Mouse (Mus musculus): ENCODE results near the gene Clrn3. TPM values are rescaled to one million over a fixed set of nuclear protein-coding genes. Genes with fewer than 3 reads are reported as not detected.
"Not testable (repeated sequence)": the region's sequence is repeated elsewhere in the genome, so short reads cannot be mapped to it uniquely, and the experiment has no call there.

Clrn3 gene
- total and polyA plus RNA-seq, 3 experiments = not detected

GRCm38 (mm10) chr7:135509272-135509671, 19.2 kb downstream of the Clrn3 start:
- no peaks in the 10 kb centered on the region for H3K79me2 ChIP-seq (ENCODE audit: control insufficient read depth, insufficient read depth, low read length, poor library complexity)
- H3K4me3 ChIP-seq (ENCODE audit: control insufficient read depth in 1 of 2, insufficient read depth in 1 of 2, low read depth in 2 of 2, low read length in 2 of 2) = no peak overlapping the region
- DNase-seq (ENCODE audit: low read depth, low spot score) = no peak

GRCm38 (mm10) chr7:135508602-135509001, 19.9 kb downstream of the Clrn3 start:
- Histone ChIP-seq H3K27me3 (ENCODE audit: control insufficient read depth in 1 of 2, insufficient read depth in 2 of 2, low read length in 2 of 2) (no peaks in the 10 kb centered on the region), H3K9me3 (replicated peaks; ENCODE audit: insufficient read depth, low read length) (no peaks in the 10 kb centered on the region)
- TF ChIP-seq GABPA (IDR thresholded peaks at IDR 0.05; ENCODE audit: low read depth, low read length) = no peak
- no peak for TF ChIP-seq NELFE (IDR thresholded peaks at IDR 0.05; ENCODE audit: low read depth, low read length)
- no peak for TF ChIP-seq ZNF384 (IDR thresholded peaks at IDR 0.05; ENCODE audit: low read depth, low read length)
- TF ChIP-seq HCFC1 (IDR thresholded peaks at IDR 0.05; ENCODE audit: low read depth, low read length) = no peak
- no peak for TF ChIP-seq CHD1 (IDR thresholded peaks at IDR 0.05; ENCODE audit: low read depth, low read length)
- TF ChIP-seq TAL1 (IDR thresholded peaks at IDR 0.05; ENCODE audit: low read length) = no peak
- TF ChIP-seq BHLHE40 (IDR thresholded peaks at IDR 0.05; ENCODE audit: borderline replicate concordance, low read depth, low read length) = no peak
- no peak for TF ChIP-seq MEF2A (IDR thresholded peaks at IDR 0.05; ENCODE audit: extremely low read depth, insufficient replicate concordance, low read depth, low read length, poor library complexity, severe bottlenecking)
- TF ChIP-seq CHD2 (IDR thresholded peaks at IDR 0.05; ENCODE audit: low read length) = no peak
- TF ChIP-seq MAX (IDR thresholded peaks at IDR 0.05; ENCODE audit: low read length) = no peak

More at GRCm38 (mm10) chr7:135509272-135509671, 19.2 kb downstream of the Clrn3 start:
- TF ChIP-seq MAZ (IDR thresholded peaks at IDR 0.05; ENCODE audit: low read depth, low read length) (no peak), CHD2 (IDR thresholded peaks at IDR 0.05; ENCODE audit: low read length) (no peak), MAX (IDR thresholded peaks at IDR 0.05; ENCODE audit: low read length) (no peak), POLR2A (IDR thresholded peaks at IDR 0.05; ENCODE audit: control insufficient read depth in 1 of 2, insufficient read depth in 1 of 2, low read depth in 1 of 2, low read length in 2 of 2, poor library complexity in 1 of 2) (no peak), MAFK (IDR thresholded peaks at IDR 0.05; ENCODE audit: borderline replicate concordance, low read depth, low read length) (no peak), KAT2A (conservative IDR thresholded peaks at IDR 0.05; ENCODE audit: low read depth, low read length) (no peak), GATA1 (IDR thresholded peaks at IDR 0.05; ENCODE audit: low read depth, low read length) (no peak), TCF12 (IDR thresholded peaks at IDR 0.05; ENCODE audit: low read depth, low read length) (no peak)
- Histone ChIP-seq H3K9ac (ENCODE audit: control insufficient read depth, low read depth, low read length, poor library complexity, severe bottlenecking) (no peak overlapping the region), H3K9me3 (replicated peaks; ENCODE audit: insufficient read depth, low read length) (no peaks in the 10 kb centered on the region), H3K27ac (ENCODE audit: control insufficient read depth, low read depth, low read length) (no peak overlapping the region), H3K36me3 (ENCODE audit: control insufficient read depth in 1 of 2, insufficient read depth in 2 of 2, low read length in 2 of 2) (no peaks in the 10 kb centered on the region), H3K4me1 (ENCODE audit: control insufficient read depth in 1 of 2, insufficient read depth in 2 of 2, low read length in 2 of 2) (no peaks in the 10 kb centered on the region), H3K27me3 (ENCODE audit: control insufficient read depth in 1 of 2, insufficient read depth in 2 of 2, low read length in 2 of 2) (no peaks in the 10 kb centered on the region)

GRCm38 (mm10) chr7:135506506-135506905, 21.9 kb downstream of the Clrn3 start:
- not testable (repeated sequence) for H3K27ac ChIP-seq (ENCODE audit: control insufficient read depth, low read depth, low read length); H3K4me3 ChIP-seq (ENCODE audit: control insufficient read depth in 1 of 2, insufficient read depth in 1 of 2, low read depth in 2 of 2, low read length in 2 of 2); DNase-seq (ENCODE audit: low read depth, low spot score)

More at GRCm38 (mm10) chr7:135508602-135509001, 19.9 kb downstream of the Clrn3 start:
- no peak overlapping the region for H3K27ac ChIP-seq (ENCODE audit: control insufficient read depth, low read depth, low read length)
- no peaks in the 10 kb centered on the region for H3K4me1 ChIP-seq (ENCODE audit: control insufficient read depth in 1 of 2, insufficient read depth in 2 of 2, low read length in 2 of 2)
- no peaks in the 10 kb centered on the region for H3K79me2 ChIP-seq (ENCODE audit: control insufficient read depth, insufficient read depth, low read length, poor library complexity)
- no peaks in the 10 kb centered on the region for H3K36me3 ChIP-seq (ENCODE audit: control insufficient read depth in 1 of 2, insufficient read depth in 2 of 2, low read length in 2 of 2)
- H3K9ac ChIP-seq (ENCODE audit: control insufficient read depth, low read depth, low read length, poor library complexity, severe bottlenecking) = no peak overlapping the region
- no peak overlapping the region for H3K4me3 ChIP-seq (ENCODE audit: control insufficient read depth in 1 of 2, insufficient read depth in 1 of 2, low read depth in 2 of 2, low read length in 2 of 2)
- DNase-seq (ENCODE audit: low read depth, low spot score) = peak; percentile 25

More at GRCm38 (mm10) chr7:135506506-135506905, 21.9 kb downstream of the Clrn3 start:
- H3K36me3 ChIP-seq (ENCODE audit: control insufficient read depth in 1 of 2, insufficient read depth in 2 of 2, low read length in 2 of 2); H3K27me3 ChIP-seq (ENCODE audit: control insufficient read depth in 1 of 2, insufficient read depth in 2 of 2, low read length in 2 of 2); H3K9ac ChIP-seq (ENCODE audit: control insufficient read depth, low read depth, low read length, poor library complexity, severe bottlenecking); H3K79me2 ChIP-seq (ENCODE audit: control insufficient read depth, insufficient read depth, low read length, poor library complexity); H3K4me1 ChIP-seq (ENCODE audit: control insufficient read depth in 1 of 2, insufficient read depth in 2 of 2, low read length in 2 of 2); H3K9me3 ChIP-seq (replicated peaks; ENCODE audit: insufficient read depth, low read length): not testable (repeated sequence)

Measured in MEL (cell line).